In genomic region chr12:91849045-91849467, GRCm38 (mm10) we compare ENCODE assay signal across 8 mouse cellular contexts. TPM values are rescaled to one million over a fixed set of nuclear protein-coding genes. Genes with fewer than 3 reads are reported as not detected.
A peak's percentile ranks its signal among the peaks of the same experiment; 100 is the strongest.
DNase-seq lines count a peak whose midpoint lies in the region; ATAC-seq lines count a peak whose summit lies in the region.

Gene Sel1l (minus strand): TSS chr12:91849157.

- no peaks in the 10 kb centered on the region for H3K36me3 ChIP-seq in hindbrain, embryonic 15.5 days

- peaks cover 21% of the 10 kb centered on the region for H3K4me1 ChIP-seq in hindbrain, embryonic 15.5 days (replicated peaks)

- peak; percentile 99 for DNase-seq in T-cell, adult 2 months (ENCODE audit: low spot score)
- peak; percentile 96 for DNase-seq in cerebellum, postnatal 36 days
- peak; percentile 98 to 99 for DNase-seq in frontal cortex, postnatal 36 days (ENCODE audit: low spot score in 2 of 2)
- DNase-seq in left cerebral cortex, adult 11 months (ENCODE audit: low spot score): peak; percentile 99
- DNase-seq in lung, postnatal 4 days: peak; percentile 98 to 99
- peak; percentile 97 for DNase-seq in retina, postnatal 7 days (ENCODE audit: low read depth, low spot score)
- DNase-seq in urinary bladder, adult 2 months (ENCODE audit: low spot score): peak; percentile 89

- no peaks in the 10 kb centered on the region for H3K9me3 ChIP-seq in hindbrain, embryonic 15.5 days

- peak within 1 kb of the TSS; percentile 86 for H3K4me2 ChIP-seq in hindbrain, embryonic 15.5 days

- WGBS in hindbrain, embryonic 15.5 days: under 1% methylated on average over 35 of the region's 35 CpGs

- peak within 1 kb of the TSS; percentile 89 for H3K9ac ChIP-seq in hindbrain, embryonic 15.5 days

- ATAC-seq in hindbrain, embryonic 15.5 days (ENCODE audit: low FRiP score, low read depth): peak; percentile 100

- peak within 1 kb of the TSS; percentile 82 for H3K4me3 ChIP-seq in hindbrain, embryonic 15.5 days

- H3K27me3 ChIP-seq in hindbrain, embryonic 15.5 days: no peaks in the 10 kb centered on the region

- H3K27ac ChIP-seq in hindbrain, embryonic 15.5 days (replicated peaks): peak within 1 kb of the TSS; percentile 81

RNA-seq across cellular contexts. Expression of gene Sel1l, which starts in this region (rescaled TPM):
- 92.0 and 100 TPM in 2 replicates for polyA plus RNA-seq in hindbrain, embryonic 15.5 days (2015; fragmentation: Nextera tagmentation; extraction: Ambion mirVana)
- 48.7 and 54.8 TPM in 2 replicates for polyA plus RNA-seq in urinary bladder, adult 2 months (2012; rRNA removed)

Comparison
In these comparisons a context has a peak if more than half of its experiments do, and no peak if none do; other contexts are left out.
1. Peak in every context shown above with its lines: DNase-seq, ATAC-seq, H3K4me3 ChIP-seq and H3K27ac ChIP-seq.